Mouse (Mus musculus): Measurements from ENCODE around the gene Ndfip2.

GRCm38 (mm10) chr14:105240120-105240519 is 18.3 kb upstream of the Ndfip2 start:
- TF ChIP-seq CTCF (IDR thresholded peaks at IDR 0.05; ENCODE audit: low read depth) (no peak), EP300 (IDR thresholded peaks at IDR 0.05; ENCODE audit: low read depth) (no peak)

Measured in heart, postnatal 0 days (tissue).